In the genomic region with DNA sequence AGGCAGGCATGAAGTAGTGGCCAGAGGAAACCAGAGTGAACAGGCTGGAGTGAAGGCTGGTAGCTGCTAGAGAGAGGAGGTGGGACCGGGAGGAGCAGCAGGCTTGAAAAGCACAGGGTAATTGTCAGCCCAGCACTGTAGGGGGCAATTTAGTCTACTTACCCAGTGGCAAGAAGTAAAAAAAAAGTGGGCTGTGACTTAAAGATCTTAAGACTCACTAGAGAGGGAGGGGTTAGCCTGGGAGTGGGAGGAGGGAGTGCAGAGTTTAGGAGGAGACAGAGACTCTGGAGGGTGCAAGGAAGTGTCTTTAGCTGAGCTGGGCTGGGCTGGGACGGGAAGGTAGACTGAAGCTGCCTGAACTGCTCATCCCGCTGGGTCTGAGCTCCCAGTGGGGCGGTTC, we compare ENCODE assay signal across 9 mouse cellular contexts. TPM values are rescaled to one million over a fixed set of nuclear protein-coding genes. Genes with fewer than 3 reads are reported as not detected.
DNase-seq lines count a peak whose midpoint lies in the region; ATAC-seq and TF ChIP-seq lines count a peak whose summit lies in the region.
"Had no signal": no experiment of that assay in that cellular context is flagged by ENCODE, and none has a peak within 500 bp of the region (broad histone marks: within the 10 kb centered on the region; RNA-seq: fewer than 3 reads in every experiment).

A gene (plus strand): TSS at position 137 of the 400 bp plus-strand sequence.

- peak; percentile 8 for ATAC-seq in granulocyte monocyte progenitor cell, adult 5-6 weeks (replicated peaks; ENCODE audit: poor library complexity, severe bottlenecking)
- ATAC-seq in midbrain, embryonic 11.5 days (ENCODE audit: low FRiP score), result peak; percentile 45

- H3K4me3 ChIP-seq in left cerebral cortex, adult 2 months, result no peak within 1 kb of the TSS
- no peak within 1 kb of the TSS for H3K4me3 ChIP-seq in midbrain, embryonic 11.5 days (ENCODE audit: low read depth, low read length)

- DNase-seq in left cerebral cortex, postnatal 10 days (ENCODE audit: extremely low spot score in 1 of 2, low spot score in 2 of 2), result peak in 1 of 2 experiments; percentile 69
- no peak for DNase-seq in left cerebral cortex, adult 2 months (ENCODE audit: extremely low spot score in 1 of 2, low spot score in 2 of 2)
- peak; percentile 76 for DNase-seq in kidney, postnatal 10 days
- DNase-seq in midbrain, embryonic 11.5 days (ENCODE audit: low spot score, missing footprints), result peak; percentile 37
- no peak for DNase-seq in ovary, adult 18-20 months (ENCODE audit: low spot score)
- DNase-seq in cerebellum, adult 11 months, result no peak
- no peak for DNase-seq in yolk sac, embryonic 10.5 days (ENCODE audit: low spot score)

- no peak within 1 kb of the TSS for H3K9ac ChIP-seq in midbrain, embryonic 11.5 days (ENCODE audit: low read length)
- H3K9ac ChIP-seq: liver, embryonic 14.5 days had no signal

- TF ChIP-seq CTCF in left cerebral cortex, adult 2 months (IDR thresholded peaks at IDR 0.05), result no peak

- H3K27ac ChIP-seq in left cerebral cortex, adult 2 months, result no peak within 1 kb of the TSS
- H3K27ac ChIP-seq in midbrain, embryonic 11.5 days (ENCODE audit: low read depth, low read length), result no peak within 1 kb of the TSS
- H3K27ac ChIP-seq: liver, embryonic 14.5 days had no signal

- WGBS in midbrain, embryonic 11.5 days, result 15% methylated on average over 3 of the region's 4 CpGs

- no peaks in the 10 kb centered on the region; the same call in 1 of the 2 replicates for H3K27me3 ChIP-seq in midbrain, embryonic 11.5 days (ENCODE audit: control insufficient read depth, insufficient read depth, low read length)

- intact Hi-C loops in left cerebral cortex, postnatal 10 days (cut with DNase I), result no loop called here
- intact Hi-C loops in left cerebral cortex, adult 2 months (cut with DNase I), result no loop called here

- H3K4me2 ChIP-seq in midbrain, embryonic 11.5 days, result no peak within 1 kb of the TSS

- no peaks in the 10 kb centered on the region for H3K9me3 ChIP-seq in midbrain, embryonic 11.5 days (ENCODE audit: control insufficient read depth, low read length)

- H3K4me1 ChIP-seq in midbrain, embryonic 11.5 days (ENCODE audit: control insufficient read depth, insufficient read depth, low read length), result no peaks in the 10 kb centered on the region

- no peaks in the 10 kb centered on the region for H3K36me3 ChIP-seq in midbrain, embryonic 11.5 days (ENCODE audit: control insufficient read depth, insufficient read depth, low read length)

RNA-seq across cellular contexts. Expression of the gene that starts here (rescaled TPM):
- total RNA-seq in left cerebral cortex, postnatal 10 days (2021), result 10 to 100 TPM; 11.5 to 19.2 TPM
- under 1 TPM; 0.30 to 0.38 TPM for total RNA-seq in left cerebral cortex, adult 2 months (2021)
- 0.41 TPM in 1 of 2 replicates, not detected in the other for total RNA-seq in granulocyte monocyte progenitor cell, adult 5-6 weeks (2014; fragmentation: Nextera tagmentation)
- total RNA-seq in granulocyte monocyte progenitor cell, adult 5-6 weeks (2017), result not detected in 2 replicates
- polyA plus RNA-seq in midbrain, embryonic 11.5 days (2014; fragmentation: Nextera tagmentation; extraction: Ambion mirVana), result 29.8 and 29.9 TPM in 2 replicates

Comparison
In these comparisons a context has a peak if more than half of its experiments do, and no peak if none do; other contexts are left out.
1. RNA of the gene that starts here (total RNA-seq): 11.5 to 19.2 TPM in left cerebral cortex, postnatal 10 days; 0.30 to 0.38 TPM in left cerebral cortex, adult 2 months and 0.41 TPM in granulocyte monocyte progenitor cell, adult 5-6 weeks; every median in the first group is over 4 times any median in the second.
2. Peak in ATAC-seq in granulocyte monocyte progenitor cell, adult 5-6 weeks; RNA of the gene not detected or under 1 TPM.
3. DNase-seq: peak in kidney, postnatal 10 days (single experiment) and midbrain, embryonic 11.5 days (single experiment); none in left cerebral cortex, adult 2 months (0 of 2), ovary, adult 18-20 months (single experiment), cerebellum, adult 11 months (single experiment) and yolk sac, embryonic 10.5 days (single experiment).